Mouse (Mus musculus) heart, postnatal 0 days (tissue): ENCODE measurements around the gene Tmem156.

Experiments
- CTCF ChIP-seq: IDR thresholded peaks from 2 replicates; pipeline ENCODE4 v1.5.1; 2016; ENCODE audit warnings: antibody characterized with exemption, control low read depth, low read depth
- EP300 ChIP-seq: IDR thresholded peaks from 2 replicates; pipeline ENCODE4 v1.6.1; 2016; ENCODE audit warnings: antibody characterized with exemption, low read depth

DNA sequence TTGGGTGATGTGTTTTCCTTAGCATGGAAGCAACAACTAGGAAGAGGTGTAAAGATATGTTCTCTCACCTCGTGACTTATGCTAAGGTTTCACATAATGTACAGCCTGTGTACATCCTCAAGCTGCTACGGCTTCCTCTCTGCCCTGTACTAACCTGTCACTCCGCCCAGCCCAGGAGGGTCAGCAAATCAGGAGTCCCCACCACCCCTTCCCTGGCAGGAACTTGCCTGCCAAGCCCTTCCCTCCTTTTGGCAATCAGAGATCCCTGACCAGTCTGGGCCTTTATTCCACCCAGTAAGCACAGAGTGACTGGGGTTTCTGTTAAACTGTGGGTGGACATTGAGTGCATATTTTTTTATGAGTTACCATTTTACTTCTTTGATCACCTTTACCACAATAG, 76.4 kb downstream of the Tmem156 start:
- TF ChIP-seq CTCF (no peak), EP300 (no peak)
